Mouse (Mus musculus): ENCODE results near the gene Bub1. TPM values are rescaled to one million over a fixed set of nuclear protein-coding genes. Genes with fewer than 3 reads are reported as not detected.

The Bub1 gene
- polyA plus RNA-seq, 1 experiment from 2014 or later = 16.8 TPM

DNA sequence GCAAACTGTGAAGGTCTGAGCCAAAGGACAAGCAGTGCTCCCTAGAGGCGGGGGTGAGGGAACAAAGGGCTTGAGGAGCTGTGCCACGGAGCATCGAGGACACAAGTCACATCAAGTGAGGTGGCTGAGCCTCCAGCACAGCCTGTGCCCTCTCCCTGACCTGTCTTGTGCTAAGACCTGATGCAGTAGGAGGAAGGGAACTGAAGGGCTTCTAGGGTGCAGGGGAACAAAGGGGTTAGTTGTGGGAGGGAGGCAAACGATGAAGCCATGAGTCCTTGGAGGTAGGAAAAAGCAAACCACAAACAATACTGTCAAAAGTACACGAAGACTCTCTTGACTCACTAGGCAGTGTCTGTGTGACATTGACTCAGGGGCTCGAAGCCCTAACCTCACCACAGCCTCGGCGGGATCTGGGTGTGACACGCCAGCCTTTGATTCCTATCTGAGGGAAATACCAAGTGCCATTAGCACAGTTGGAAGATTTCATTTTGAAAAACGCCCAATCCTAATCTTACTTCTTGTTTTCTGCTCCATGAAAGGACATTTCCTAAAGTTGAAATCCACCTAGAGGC lies 71.2 kb downstream of the Bub1 start:
- no peaks in the 10 kb centered on the region for H3K4me1 ChIP-seq (ENCODE audit: control insufficient read depth, insufficient read depth, low read length)
- no peak overlapping the region for H3K4me2 ChIP-seq (ENCODE audit: low read depth, low read length)
- ATAC-seq (ENCODE audit: low read depth) = no peak
- no peak overlapping the region for H3K27ac ChIP-seq (replicated peaks; ENCODE audit: low read depth, low read length)
- no peaks in the 10 kb centered on the region for H3K27me3 ChIP-seq (replicated peaks; ENCODE audit: control insufficient read depth, insufficient read depth, low read length)
- no peak for DNase-seq (ENCODE audit: low spot score)
- peaks cover 39% of the 10 kb centered on the region for H3K36me3 ChIP-seq (ENCODE audit: control insufficient read depth, insufficient read depth, low read length)
- H3K9me3 ChIP-seq (ENCODE audit: control insufficient read depth, low read length) = no peaks in the 10 kb centered on the region
- no peak overlapping the region for H3K9ac ChIP-seq (ENCODE audit: low read depth, low read length)
- WGBS = 71% methylated on average over 10 of the region's 10 CpGs
- no peak overlapping the region for H3K4me3 ChIP-seq (ENCODE audit: low read depth, low read length)

DNA sequence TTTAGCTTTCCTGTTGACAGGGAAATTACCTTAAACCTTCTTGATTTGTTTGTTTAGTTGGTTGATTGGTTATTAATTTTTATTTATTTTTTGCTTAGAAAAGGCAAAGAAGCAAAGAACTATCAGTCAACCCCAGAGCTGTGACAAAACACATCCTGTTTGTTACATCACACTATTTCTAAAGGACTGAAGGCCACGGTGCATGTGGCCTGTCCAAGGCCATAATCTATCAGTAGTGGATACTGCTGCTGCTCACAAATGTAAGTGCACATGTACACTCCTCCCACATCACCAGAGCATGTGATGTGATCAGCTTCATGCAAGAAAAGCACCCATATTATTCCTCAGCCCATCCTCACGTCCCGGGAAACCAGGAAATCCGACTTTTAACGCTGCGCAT lies 71.7 kb downstream of the Bub1 start:
- H3K27me3 ChIP-seq (replicated peaks; ENCODE audit: control insufficient read depth, insufficient read depth, low read length) = no peaks in the 10 kb centered on the region
- no peaks in the 10 kb centered on the region for H3K9me3 ChIP-seq (ENCODE audit: control insufficient read depth, low read length)
- no peak overlapping the region for H3K27ac ChIP-seq (replicated peaks; ENCODE audit: low read depth, low read length)
- no peaks in the 10 kb centered on the region for H3K4me1 ChIP-seq (ENCODE audit: control insufficient read depth, insufficient read depth, low read length)
- no peak overlapping the region for H3K9ac ChIP-seq (ENCODE audit: low read depth, low read length)
- no peak overlapping the region for H3K4me2 ChIP-seq (ENCODE audit: low read depth, low read length)
- WGBS = 84% methylated on average over 6 of the region's 6 CpGs
- DNase-seq (ENCODE audit: low spot score) (no peak), ATAC-seq (ENCODE audit: low read depth) (no peak)
- no peak overlapping the region for H3K4me3 ChIP-seq (ENCODE audit: low read depth, low read length)
- peaks cover 39% of the 10 kb centered on the region for H3K36me3 ChIP-seq (ENCODE audit: control insufficient read depth, insufficient read depth, low read length)

DNA sequence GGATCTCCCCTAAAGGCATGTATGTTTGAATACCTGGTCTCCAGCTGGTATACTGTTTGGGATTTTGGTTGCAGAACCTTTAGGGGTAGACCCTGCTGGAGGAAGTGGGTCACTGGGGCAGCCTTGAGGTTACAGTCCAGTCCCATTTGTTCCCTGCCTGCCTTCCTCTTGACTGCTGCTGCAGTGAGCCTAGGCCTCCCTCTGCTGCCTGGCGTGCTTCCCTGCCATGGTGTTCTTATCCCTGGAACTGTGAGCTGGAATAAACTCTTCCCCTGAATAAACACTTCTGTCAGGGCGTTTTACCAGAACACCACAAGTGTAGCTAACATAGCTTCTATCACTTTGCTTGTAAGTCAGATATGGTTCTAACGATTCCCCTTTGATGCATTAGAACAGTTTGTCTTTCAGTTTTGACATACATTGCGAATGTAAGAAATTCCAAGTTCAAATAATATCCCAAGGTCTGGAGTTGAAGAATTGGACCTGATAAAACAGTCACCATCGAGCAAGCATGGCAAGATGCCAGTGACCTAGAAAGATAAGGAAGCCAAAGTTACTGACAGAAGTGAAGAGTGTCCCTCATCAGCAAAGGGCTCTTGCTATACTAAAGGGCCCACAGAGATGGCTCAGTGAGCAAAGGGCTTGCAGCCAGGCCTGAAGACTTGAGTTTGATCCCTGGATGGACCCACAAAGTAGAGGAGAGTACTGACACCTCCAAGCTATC lies 72.3 kb downstream of the Bub1 start:
- Histone ChIP-seq H3K27me3 (replicated peaks; ENCODE audit: control insufficient read depth, insufficient read depth, low read length) (no peaks in the 10 kb centered on the region), H3K9ac (ENCODE audit: low read depth, low read length) (no peak overlapping the region), H3K4me3 (ENCODE audit: low read depth, low read length) (no peak overlapping the region), H3K36me3 (ENCODE audit: control insufficient read depth, insufficient read depth, low read length) (peaks cover 39% of the 10 kb centered on the region), H3K27ac (replicated peaks; ENCODE audit: low read depth, low read length) (no peak overlapping the region), H3K9me3 (ENCODE audit: control insufficient read depth, low read length) (no peaks in the 10 kb centered on the region), H3K4me1 (ENCODE audit: control insufficient read depth, insufficient read depth, low read length) (no peaks in the 10 kb centered on the region), H3K4me2 (ENCODE audit: low read depth, low read length) (no peak overlapping the region)
- DNase-seq (ENCODE audit: low spot score) = no peak
- WGBS = 88% methylated on average over 5 of the region's 5 CpGs
- ATAC-seq (ENCODE audit: low read depth) = no peak

- peak; percentile 22 for DNase-seq (ENCODE audit: low spot score)
- WGBS = 42% methylated on average over 8 of the region's 8 CpGs
Observed at GRCm38 (mm10) chr2:127757171-127757570, 74.5 kb downstream of the Bub1 start.

GRCm38 (mm10) chr2:127754113-127754512 lies 77.6 kb downstream of the Bub1 start:
- no peak overlapping the region for H3K27ac ChIP-seq (replicated peaks; ENCODE audit: low read depth, low read length)
- H3K9me3 ChIP-seq (ENCODE audit: control insufficient read depth, low read length) = no peaks in the 10 kb centered on the region
- 94% methylated on average over 4 of the region's 4 CpGs for WGBS
- no peak for ATAC-seq (ENCODE audit: low read depth)
- DNase-seq (ENCODE audit: low spot score) = no peak
- H3K4me2 ChIP-seq (ENCODE audit: low read depth, low read length) = no peak overlapping the region
- H3K4me3 ChIP-seq (ENCODE audit: low read depth, low read length) = no peak overlapping the region
- peaks cover 15% of the 10 kb centered on the region; the same call in 1 of the 2 replicates for H3K36me3 ChIP-seq (ENCODE audit: control insufficient read depth, insufficient read depth, low read length)
- no peak overlapping the region for H3K9ac ChIP-seq (ENCODE audit: low read depth, low read length)
- no peaks in the 10 kb centered on the region for H3K27me3 ChIP-seq (replicated peaks; ENCODE audit: control insufficient read depth, insufficient read depth, low read length)
- no peaks in the 10 kb centered on the region for H3K4me1 ChIP-seq (ENCODE audit: control insufficient read depth, insufficient read depth, low read length)

More at GRCm38 (mm10) chr2:127757171-127757570, 74.5 kb downstream of the Bub1 start:
- Histone ChIP-seq H3K9me3 (ENCODE audit: control insufficient read depth, low read length) (no peaks in the 10 kb centered on the region), H3K27me3 (replicated peaks; ENCODE audit: control insufficient read depth, insufficient read depth, low read length) (no peaks in the 10 kb centered on the region), H3K4me2 (ENCODE audit: low read depth, low read length) (no peak overlapping the region), H3K4me1 (ENCODE audit: control insufficient read depth, insufficient read depth, low read length) (no peaks in the 10 kb centered on the region), H3K27ac (replicated peaks; ENCODE audit: low read depth, low read length) (no peak overlapping the region), H3K36me3 (ENCODE audit: control insufficient read depth, insufficient read depth, low read length) (peaks cover 30% of the 10 kb centered on the region; the same call in 1 of the 2 replicates), H3K9ac (ENCODE audit: low read depth, low read length) (no peak overlapping the region), H3K4me3 (ENCODE audit: low read depth, low read length) (no peak overlapping the region)
- no peak for ATAC-seq (ENCODE audit: low read depth)

DNA sequence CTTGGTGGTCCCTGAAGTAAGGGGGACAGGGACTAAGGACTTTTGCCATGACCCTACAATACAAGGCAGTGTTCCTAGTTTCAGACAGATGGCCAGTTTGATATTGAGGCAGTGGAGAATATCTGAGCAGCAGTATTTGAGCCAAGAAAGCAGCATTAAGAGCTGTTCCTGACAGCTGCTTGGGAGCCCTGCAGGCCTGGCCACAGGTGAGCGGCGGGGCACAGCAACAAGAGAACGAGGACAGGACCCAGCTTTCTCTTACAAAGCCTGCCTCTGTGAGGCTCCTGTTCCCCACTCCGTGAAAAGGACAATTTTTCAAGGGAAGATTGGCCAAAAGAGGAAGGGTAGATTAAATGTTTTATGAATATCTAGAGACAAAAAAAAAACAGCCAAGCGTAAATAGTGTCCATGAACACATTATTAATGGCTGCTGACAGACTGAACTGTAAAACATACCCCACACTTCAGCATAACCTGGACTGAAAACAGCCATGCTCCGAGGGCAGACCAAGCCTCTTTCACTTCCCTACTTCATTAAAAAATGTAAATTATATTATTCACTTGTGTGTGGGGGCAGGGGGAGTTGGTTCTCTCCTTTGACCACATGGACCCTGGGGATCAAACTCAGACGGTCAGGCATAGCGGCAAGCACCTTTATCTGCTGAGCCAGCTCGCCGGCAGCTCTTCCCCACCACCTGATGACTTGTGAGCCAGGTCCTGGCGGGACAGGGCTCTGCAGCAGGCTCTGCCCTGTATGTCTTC lies 79.6 kb downstream of the Bub1 start:
- DNase-seq (ENCODE audit: low spot score) = no peak
- 0 out of 2 replicates have a peak, but pooled peaks cover 16% of the 10 kb centered on the region for H3K36me3 ChIP-seq (ENCODE audit: control insufficient read depth, insufficient read depth, low read length)
- H3K4me3 ChIP-seq (ENCODE audit: low read depth, low read length) = no peak overlapping the region
- no peak for ATAC-seq (ENCODE audit: low read depth)
- H3K4me1 ChIP-seq (ENCODE audit: control insufficient read depth, insufficient read depth, low read length) = no peaks in the 10 kb centered on the region
- no peak overlapping the region for H3K27ac ChIP-seq (replicated peaks; ENCODE audit: low read depth, low read length)
- H3K9me3 ChIP-seq (ENCODE audit: control insufficient read depth, low read length) = no peaks in the 10 kb centered on the region
- no peaks in the 10 kb centered on the region for H3K27me3 ChIP-seq (replicated peaks; ENCODE audit: control insufficient read depth, insufficient read depth, low read length)
- H3K4me2 ChIP-seq (ENCODE audit: low read depth, low read length) = no peak overlapping the region
- H3K9ac ChIP-seq (ENCODE audit: low read depth, low read length) = no peak overlapping the region
- 70% methylated on average over 11 of the region's 11 CpGs for WGBS

Other genes starting within 250 kb of the Bub1 start
- 4.0 and 5.1 TPM in 2 replicates for gene Zfp661, start 244.8 kb downstream of the Bub1 start, polyA plus RNA-seq (2014; fragmentation: Nextera tagmentation; extraction: Ambion mirVana)
- 109 and 113 TPM in 2 replicates for gene Mrps5, start 244.6 kb downstream of the Bub1 start, polyA plus RNA-seq (2014; fragmentation: Nextera tagmentation; extraction: Ambion mirVana)
- gene Mal, start 175.2 kb downstream of the Bub1 start, polyA plus RNA-seq (2014; fragmentation: Nextera tagmentation; extraction: Ambion mirVana) = 9.4 and 33.6 TPM in 2 replicates
- gene Mall, start 101.9 kb downstream of the Bub1 start, polyA plus RNA-seq (2014; fragmentation: Nextera tagmentation; extraction: Ambion mirVana) = 14.0 and 17.8 TPM in 2 replicates
- gene Nphp1, start 43.0 kb downstream of the Bub1 start, polyA plus RNA-seq (2014; fragmentation: Nextera tagmentation; extraction: Ambion mirVana) = 27.4 and 28.3 TPM in 2 replicates
- 38.4 and 42.2 TPM in 2 replicates for gene Mtln, start 39.4 kb downstream of the Bub1 start, polyA plus RNA-seq (2014; fragmentation: Nextera tagmentation; extraction: Ambion mirVana)
- 0.12 and 0.24 TPM in 2 replicates for gene Acoxl, start 7.0 kb upstream of the Bub1 start, polyA plus RNA-seq (2014; fragmentation: Nextera tagmentation; extraction: Ambion mirVana)

Data from embryonic facial prominence, embryonic 14.5 days (tissue).